In genomic region chr5:103998739-103999138, GRCm38 (mm10) we compare ENCODE assay signal across 11 mouse cellular contexts. TPM values are rescaled to one million over a fixed set of nuclear protein-coding genes. Genes with fewer than 3 reads are reported as not detected.
DNase-seq lines count a peak whose midpoint lies in the region; ATAC-seq lines count a peak whose summit lies in the region.
"Had no signal": no experiment of that assay in that cellular context is flagged by ENCODE, and none has a peak within 500 bp of the region (broad histone marks: within the 10 kb centered on the region; RNA-seq: fewer than 3 reads in every experiment).

No protein-coding gene starts in this region.

- H3K4me2 ChIP-seq in hindbrain, embryonic 12.5 days (replicated peaks): no peak overlapping the region
- H3K4me2 ChIP-seq: liver, embryonic 15.5 days had no signal

- no peak overlapping the region for H3K9ac ChIP-seq in hindbrain, embryonic 12.5 days
- H3K9ac ChIP-seq: liver, embryonic 15.5 days had no signal

- no peak overlapping the region for H3K27ac ChIP-seq in hindbrain, embryonic 12.5 days
- H3K27ac ChIP-seq: liver, embryonic 15.5 days had no signal

- H3K36me3 ChIP-seq in hindbrain, embryonic 12.5 days: no peaks in the 10 kb centered on the region
- H3K36me3 ChIP-seq: liver, embryonic 15.5 days had no signal

- no peak overlapping the region for H3K4me3 ChIP-seq in hindbrain, embryonic 12.5 days
- H3K4me3 ChIP-seq: liver, embryonic 15.5 days had no signal

- H3K9me3 ChIP-seq in hindbrain, embryonic 12.5 days (replicated peaks): no peaks in the 10 kb centered on the region
- H3K9me3 ChIP-seq: liver, embryonic 15.5 days had no signal

- H3K27me3 ChIP-seq in hindbrain, embryonic 12.5 days: no peaks in the 10 kb centered on the region
- H3K27me3 ChIP-seq: liver, embryonic 15.5 days had no signal

- peak; percentile 76 for ATAC-seq in erythroblast, adult 5-6 weeks (replicated peaks; ENCODE audit: low FRiP score, poor library complexity, severe bottlenecking)
- no peak for ATAC-seq in hindbrain, embryonic 12.5 days (ENCODE audit: low FRiP score)
- ATAC-seq in CD4-positive, CD25-positive, alpha-beta regulatory T cell, adult 4 months: no peak
- ATAC-seq: intestine, postnatal 0 days had no signal

- intact Hi-C loops in gastrocnemius, postnatal 14 days (cut with DNase I; ENCODE audit: low total_unique reads): no loop called here

- peak; percentile 21 for DNase-seq in gastrocnemius, adult 18-20 months (ENCODE audit: low spot score)
- DNase-seq in gastrocnemius, postnatal 14 days: no peak
- peak; percentile 34 for DNase-seq in urinary bladder, postnatal 14 days (ENCODE audit: low spot score)
- DNase-seq in urinary bladder, postnatal 10 days (ENCODE audit: low spot score): no peak
- peak; percentile 19 for DNase-seq in telencephalon, adult 2 months (ENCODE audit: low read depth, low spot score)

- H3K4me1 ChIP-seq in hindbrain, embryonic 12.5 days: peaks cover 11% of the 10 kb centered on the region

- 78% methylated on average over 5 of the region's 5 CpGs for WGBS in hindbrain, embryonic 12.5 days

RNA-seq across cellular contexts. Expression of gene Hsd17b13, which starts 21.5 kb away (rescaled TPM):
- under 1 TPM in 1 of 2 experiments, not detected in 1; 0.47 TPM for total RNA-seq in gastrocnemius, adult 18-20 months (2021)
- not detected for total RNA-seq in gastrocnemius, postnatal 14 days (2021)
- not detected in 2 replicates for total RNA-seq in erythroblast, adult 5-6 weeks (2015; ENCODE audit: low replicate concordance)
- 0.84 TPM in 1 of 2 replicates, not detected in the other for total RNA-seq in erythroblast, adult 5-6 weeks (2017; ENCODE audit: low replicate concordance)
- not detected in 2 replicates for polyA plus RNA-seq in hindbrain, embryonic 12.5 days (2016; fragmentation: Nextera tagmentation; extraction: Ambion mirVana)
- not detected for polyA plus RNA-seq in CD4-positive, CD25-positive, alpha-beta regulatory T cell, adult 4 months (2017; shearing (Covaris generic))
- polyA plus RNA-seq: midbrain, embryonic 16.5 days had no signal

RNA-seq across cellular contexts. Expression of gene Hsd17b11, which starts 23.0 kb away (rescaled TPM):
- total RNA-seq in gastrocnemius, adult 18-20 months (2021): 1 to 10 TPM; 7.5 to 9.4 TPM
- total RNA-seq in gastrocnemius, postnatal 14 days (2021): 10 to 100 TPM; 13.7 to 14.1 TPM
- total RNA-seq in erythroblast, adult 5-6 weeks (2015; ENCODE audit: low replicate concordance): 12.5 and 16.5 TPM in 2 replicates
- total RNA-seq in erythroblast, adult 5-6 weeks (2017; ENCODE audit: low replicate concordance): 6.3 and 21.8 TPM in 2 replicates
- polyA plus RNA-seq in hindbrain, embryonic 12.5 days (2016; fragmentation: Nextera tagmentation; extraction: Ambion mirVana): 2.2 and 2.4 TPM in 2 replicates
- 1 to 10 TPM; 4.3 to 5.2 TPM for polyA plus RNA-seq in CD4-positive, CD25-positive, alpha-beta regulatory T cell, adult 4 months (2017; shearing (Covaris generic))

RNA-seq across cellular contexts. Expression of gene Nudt9, which starts 47.4 kb away (rescaled TPM):
- total RNA-seq in gastrocnemius, adult 18-20 months (2021): 10 to 100 TPM; 66.3 to 68.5 TPM
- total RNA-seq in gastrocnemius, postnatal 14 days (2021): 10 to 100 TPM; 52.1 to 53.6 TPM
- total RNA-seq in erythroblast, adult 5-6 weeks (2015; ENCODE audit: low replicate concordance): 13.8 and 14.4 TPM in 2 replicates
- total RNA-seq in erythroblast, adult 5-6 weeks (2017; ENCODE audit: low replicate concordance): 34.2 and 44.5 TPM in 2 replicates
- 64.7 and 70.4 TPM in 2 replicates for polyA plus RNA-seq in hindbrain, embryonic 12.5 days (2016; fragmentation: Nextera tagmentation; extraction: Ambion mirVana)
- 10 to 100 TPM; 13.5 to 22.6 TPM for polyA plus RNA-seq in CD4-positive, CD25-positive, alpha-beta regulatory T cell, adult 4 months (2017; shearing (Covaris generic))

Comparison
In these comparisons a context has a peak if more than half of its experiments do, and no peak if none do; other contexts are left out.
1. DNase-seq: peak in gastrocnemius, adult 18-20 months (single experiment), urinary bladder, postnatal 14 days (single experiment) and telencephalon, adult 2 months (single experiment); none in gastrocnemius, postnatal 14 days (single experiment) and urinary bladder, postnatal 10 days (single experiment).